In genomic region chr3:81918215-81918614, GRCm38 (mm10) we compare ENCODE assay signal across 35 mouse cellular contexts. TPM values are rescaled to one million over a fixed set of nuclear protein-coding genes. Genes with fewer than 3 reads are reported as not detected.
A peak's percentile ranks its signal among the peaks of the same experiment; 100 is the strongest.
DNase-seq lines count a peak whose midpoint lies in the region; ATAC-seq and TF ChIP-seq lines count a peak whose summit lies in the region.
"Had no signal": no experiment of that assay in that cellular context is flagged by ENCODE, and none has a peak within 500 bp of the region (broad histone marks: within the 10 kb centered on the region; RNA-seq: fewer than 3 reads in every experiment).

No protein-coding gene starts in this region.

- H3K4me2 ChIP-seq in stomach, postnatal 0 days (replicated peaks; ENCODE audit: low read depth) = no peak overlapping the region
- H3K4me2 ChIP-seq in midbrain, embryonic 11.5 days = no peak overlapping the region
- H3K4me2 ChIP-seq: forebrain, embryonic 15.5 days; hindbrain, embryonic 15.5 days; kidney, embryonic 15.5 days; limb, embryonic 15.5 days; liver, embryonic 13.5 days; midbrain, embryonic 13.5 days had no signal

- no peaks in the 10 kb centered on the region for H3K9me3 ChIP-seq in stomach, postnatal 0 days (ENCODE audit: control insufficient read depth, low read length)
- no peaks in the 10 kb centered on the region for H3K9me3 ChIP-seq in midbrain, embryonic 11.5 days (ENCODE audit: control insufficient read depth, low read length)
- H3K9me3 ChIP-seq: forebrain, embryonic 10.5 days; forebrain, embryonic 15.5 days; G1E; hindbrain, embryonic 15.5 days; kidney, embryonic 15.5 days; limb, embryonic 10.5 days; limb, embryonic 15.5 days; liver, embryonic 13.5 days; megakaryocyte, embryonic 14.5 days; midbrain, embryonic 13.5 days had no signal

- TF ChIP-seq EP300 in stomach, postnatal 0 days (optimal IDR thresholded peaks at IDR 0.05) = no peak

- ATAC-seq in stomach, postnatal 0 days (ENCODE audit: low FRiP score, low TSS enrichment) = no peak
- ATAC-seq in midbrain, embryonic 11.5 days (ENCODE audit: low FRiP score) = no peak
- ATAC-seq: forebrain, embryonic 15.5 days; inflammation-experienced regulatory T-cells, adult 6 months; lung, postnatal 0 days; midbrain, embryonic 13.5 days had no signal

- no peaks in the 10 kb centered on the region for H3K27me3 ChIP-seq in stomach, postnatal 0 days (ENCODE audit: control insufficient read depth, insufficient read depth, low read length)
- H3K27me3 ChIP-seq in midbrain, embryonic 11.5 days (ENCODE audit: control insufficient read depth, insufficient read depth, low read length) = no peaks in the 10 kb centered on the region
- H3K27me3 ChIP-seq: forebrain, embryonic 15.5 days; hindbrain, embryonic 15.5 days; kidney, embryonic 15.5 days; limb, embryonic 15.5 days; liver, embryonic 13.5 days; megakaryocyte, embryonic 14.5 days; midbrain, embryonic 13.5 days had no signal

- no peak overlapping the region for H3K9ac ChIP-seq in stomach, postnatal 0 days (ENCODE audit: low read length)
- no peak overlapping the region for H3K9ac ChIP-seq in midbrain, embryonic 11.5 days (ENCODE audit: low read length)
- H3K9ac ChIP-seq: forebrain, embryonic 15.5 days; hindbrain, embryonic 15.5 days; kidney, embryonic 15.5 days; limb, embryonic 15.5 days; liver, embryonic 13.5 days; midbrain, embryonic 13.5 days had no signal

- peak; percentile 14 to 17 for DNase-seq in heart, adult 9 months (ENCODE audit: low spot score in 2 of 2)
- DNase-seq in heart, postnatal 4 days = no peak
- peak; percentile 34 for DNase-seq in MN1 (ENCODE audit: low spot score)
- no peak for DNase-seq in stomach, postnatal 0 days (ENCODE audit: low spot score)
- no peak for DNase-seq in gastrocnemius, adult 18-20 months (ENCODE audit: low spot score)
- DNase-seq in midbrain, embryonic 11.5 days (ENCODE audit: low spot score, missing footprints) = no peak
- DNase-seq: adrenal gland, adult 8-10 months; B cell, adult 2 months; cerebellum, adult 11 months; cerebellum, adult 9-10 months; cerebellum, postnatal 36 days; gastrocnemius, adult 2 months; gastrocnemius, postnatal 36 days; heart, postnatal 36 days; kidney, adult 11 months; kidney, postnatal 25 days; liver, embryonic 13.5 days; lung, adult 18-20 months; lung, postnatal 4 days; spleen, adult 18-20 months; thymus, adult 18-20 months; thymus, postnatal 25 days had no signal

- no peak overlapping the region for H3K4me3 ChIP-seq in embryonic fibroblast, embryonic 13.5 days (ENCODE audit: insufficient read depth, low read length)
- H3K4me3 ChIP-seq in stomach, postnatal 0 days (ENCODE audit: low read depth, low read length) = no peak overlapping the region
- H3K4me3 ChIP-seq in midbrain, embryonic 11.5 days (ENCODE audit: low read depth, low read length) = no peak overlapping the region
- H3K4me3 ChIP-seq: forebrain, embryonic 10.5 days; forebrain, embryonic 15.5 days; gastrocnemius, adult 2 months; heart, adult 2 months; hindbrain, embryonic 15.5 days; kidney, embryonic 15.5 days; limb, embryonic 10.5 days; limb, embryonic 15.5 days; liver, embryonic 13.5 days; megakaryocyte, embryonic 14.5 days; midbrain, embryonic 13.5 days had no signal

- H3K4me1 ChIP-seq in embryonic fibroblast, embryonic 13.5 days (ENCODE audit: control insufficient read depth, insufficient read depth, low read length) = peaks cover 13% of the 10 kb centered on the region
- no peaks in the 10 kb centered on the region for H3K4me1 ChIP-seq in stomach, postnatal 0 days (replicated peaks; ENCODE audit: control insufficient read depth, insufficient read depth)
- H3K4me1 ChIP-seq in midbrain, embryonic 11.5 days (ENCODE audit: control insufficient read depth, insufficient read depth, low read length) = 0 out of 2 replicates have a peak, but pooled peaks cover 2% of the 10 kb centered on the region
- H3K4me1 ChIP-seq: kidney, embryonic 15.5 days; limb, embryonic 15.5 days; liver, embryonic 13.5 days had no signal

- no peaks in the 10 kb centered on the region for H3K36me3 ChIP-seq in stomach, postnatal 0 days (ENCODE audit: control insufficient read depth, insufficient read depth, low read length)
- no peaks in the 10 kb centered on the region for H3K36me3 ChIP-seq in midbrain, embryonic 11.5 days (ENCODE audit: control insufficient read depth, insufficient read depth, low read length)
- H3K36me3 ChIP-seq: forebrain, embryonic 10.5 days; forebrain, embryonic 15.5 days; G1E; hindbrain, embryonic 15.5 days; kidney, embryonic 15.5 days; limb, embryonic 10.5 days; limb, embryonic 15.5 days; liver, embryonic 13.5 days; midbrain, embryonic 13.5 days had no signal

- H3K27ac ChIP-seq in embryonic fibroblast, embryonic 13.5 days (ENCODE audit: insufficient read depth, low read length) = peak overlapping the region; percentile 79
- H3K27ac ChIP-seq in stomach, postnatal 0 days (replicated peaks) = no peak overlapping the region
- H3K27ac ChIP-seq in midbrain, embryonic 11.5 days (ENCODE audit: low read depth, low read length) = no peak overlapping the region
- H3K27ac ChIP-seq: forebrain, embryonic 10.5 days; forebrain, embryonic 15.5 days; gastrocnemius, adult 2 months; heart, adult 2 months; hindbrain, embryonic 15.5 days; kidney, embryonic 15.5 days; limb, embryonic 10.5 days; limb, embryonic 15.5 days; liver, embryonic 13.5 days; midbrain, embryonic 13.5 days had no signal

- WGBS in stomach, postnatal 0 days = 65% methylated on average over 8 of the region's 8 CpGs
- 87% methylated on average over 8 of the region's 8 CpGs for WGBS in midbrain, embryonic 11.5 days

- no peak for TF ChIP-seq POLR2A in embryonic fibroblast, embryonic 13.5 days (IDR thresholded peaks at IDR 0.05; ENCODE audit: low read depth, low read length)

- no peak for TF ChIP-seq CTCF in embryonic fibroblast, embryonic 13.5 days (IDR thresholded peaks at IDR 0.05; ENCODE audit: borderline replicate concordance, insufficient read depth, low read length)
- no peak for TF ChIP-seq CTCF in stomach, postnatal 0 days (IDR thresholded peaks at IDR 0.05; ENCODE audit: low read depth)

RNA-seq across cellular contexts. Expression of gene Ctso, which starts 14.2 kb away (rescaled TPM):
- total RNA-seq in heart, postnatal 4 days (2021) = 1 to 10 TPM; 7.6 to 8.3 TPM
- polyA plus RNA-seq in embryonic fibroblast, embryonic 13.5 days (2011; ENCODE audit: insufficient read length, low read depth, missing spikeins) = 10.6 and 12.9 TPM in 2 replicates
- 28.8 and 30.0 TPM in 2 replicates for polyA plus RNA-seq in stomach, postnatal 0 days (2015; fragmentation: Nextera tagmentation; extraction: Ambion mirVana)
- 1 to 10 TPM; 5.0 to 5.4 TPM for total RNA-seq in gastrocnemius, adult 18-20 months (2021)
- polyA plus RNA-seq in midbrain, embryonic 11.5 days (2014; fragmentation: Nextera tagmentation; extraction: Ambion mirVana) = 5.5 and 6.0 TPM in 2 replicates

RNA-seq across cellular contexts. Expression of gene Tdo2, which starts 57.8 kb away (rescaled TPM):
- not detected for total RNA-seq in heart, postnatal 4 days (2021)
- not detected in 2 replicates for polyA plus RNA-seq in embryonic fibroblast, embryonic 13.5 days (2011; ENCODE audit: insufficient read length, low read depth, missing spikeins)
- 2.8 and 3.6 TPM in 2 replicates for polyA plus RNA-seq in stomach, postnatal 0 days (2015; fragmentation: Nextera tagmentation; extraction: Ambion mirVana)
- under 1 TPM in 1 of 2 experiments, not detected in 1; 0.71 TPM for total RNA-seq in gastrocnemius, adult 18-20 months (2021)
- polyA plus RNA-seq in midbrain, embryonic 11.5 days (2014; fragmentation: Nextera tagmentation; extraction: Ambion mirVana) = not detected in 2 replicates
- total RNA-seq: G1E; gastrocnemius, adult 2 months; gastrocnemius, postnatal 36 days; heart, adult 2 months; heart, postnatal 36 days had no signal
- polyA plus RNA-seq: G1E; heart, adult 2 months; midbrain, embryonic 13.5 days had no signal

Comparison
In these comparisons a context has a peak if more than half of its experiments do, and no peak if none do; other contexts are left out.
1. DNase-seq: peak in heart, adult 9 months (2 of 2) and MN1 (single experiment); none in heart, postnatal 4 days (single experiment), stomach, postnatal 0 days (single experiment), gastrocnemius, adult 18-20 months (single experiment) and midbrain, embryonic 11.5 days (single experiment).